Mouse (Mus musculus) spleen, adult 18-20 months (tissue): ENCODE data around the gene Col25a1.

ENCODE experiments used
- DNase-seq, 2 experiments: peaks; one replicate each; pipeline ENCODE4 v3.0.0; 2022; ENCODE audit warnings: mixed read lengths in 2 of 2

Gene Col25a1

DNA sequence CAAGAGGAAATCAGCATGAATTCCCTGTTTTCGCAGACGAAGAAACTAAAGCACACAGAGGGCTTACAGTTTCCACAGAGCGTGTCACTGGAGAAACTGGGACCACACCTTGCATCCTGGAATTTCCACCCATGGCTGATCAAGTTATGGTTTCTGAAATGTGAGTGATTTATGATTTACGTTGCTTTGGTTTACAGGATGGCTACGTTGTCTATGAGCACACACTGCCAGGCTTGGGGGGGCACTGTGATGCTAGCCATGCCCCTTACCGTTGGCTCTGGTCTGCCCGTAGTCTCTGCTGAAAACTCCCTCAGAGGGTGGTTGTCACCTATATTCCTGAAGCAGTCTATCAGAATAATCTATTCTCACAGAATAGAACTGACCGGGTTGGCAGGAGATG lies at the start of gene Col25a1:
Gene Col25a1, plus strand, starts transcription at position 301 of the 400 bp plus-strand sequence.
- no peak for DNase-seq

DNA sequence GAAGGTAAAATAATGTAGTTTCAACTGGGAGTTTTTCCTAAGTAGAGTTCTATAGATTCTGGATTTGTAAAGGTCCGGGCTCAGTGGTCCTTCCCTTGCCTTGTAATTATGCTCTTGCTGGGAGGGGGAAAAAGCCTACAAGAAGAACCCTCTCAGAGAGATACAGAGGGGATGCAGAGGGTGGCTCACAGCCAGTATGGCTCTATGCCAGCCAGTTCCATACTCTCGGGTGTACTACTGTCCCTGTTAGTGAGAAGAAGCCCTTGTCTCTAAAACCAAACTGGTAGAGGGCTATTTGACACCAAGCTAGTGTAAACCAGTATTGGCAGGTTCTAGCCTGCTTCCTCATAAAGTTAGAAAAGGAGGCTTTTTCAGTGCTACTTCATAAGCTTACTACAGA lies 48.0 kb upstream of the Col25a1 start:
- no peak for DNase-seq

DNA sequence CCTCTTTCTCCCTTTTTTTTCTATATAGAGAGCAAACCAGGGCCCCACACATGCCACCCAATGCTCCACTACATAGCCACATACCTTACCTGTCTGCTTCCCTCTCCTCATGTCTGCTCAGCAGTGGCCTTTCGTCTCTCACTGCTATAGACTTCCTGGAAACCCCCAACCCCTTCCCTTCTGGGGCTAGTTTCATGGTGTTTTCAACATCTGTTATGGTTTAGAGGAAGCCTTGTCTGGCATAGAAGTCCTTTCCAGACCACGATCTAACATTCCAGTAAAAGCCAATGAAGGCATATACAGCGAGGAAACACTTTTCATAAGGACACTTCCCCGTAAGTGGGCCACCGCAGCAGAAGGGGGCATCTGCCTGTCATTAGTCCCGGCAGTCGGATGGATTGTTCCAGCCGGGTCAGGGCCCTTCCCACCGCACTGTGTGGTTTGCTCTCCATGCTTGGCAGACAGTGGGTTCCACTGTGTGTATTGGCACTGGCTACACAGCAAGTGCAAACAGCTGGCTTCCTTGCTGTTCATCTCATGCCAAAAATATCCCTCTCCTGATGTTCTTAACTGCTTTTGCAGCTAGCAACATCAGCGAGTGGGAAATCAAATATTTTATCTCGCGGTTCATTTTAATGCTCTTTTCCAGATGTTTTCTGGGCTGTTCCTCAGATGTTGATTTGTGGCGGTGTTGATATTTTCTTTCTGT lies 44.8 kb upstream of the Col25a1 start:
- no peak for DNase-seq

DNA sequence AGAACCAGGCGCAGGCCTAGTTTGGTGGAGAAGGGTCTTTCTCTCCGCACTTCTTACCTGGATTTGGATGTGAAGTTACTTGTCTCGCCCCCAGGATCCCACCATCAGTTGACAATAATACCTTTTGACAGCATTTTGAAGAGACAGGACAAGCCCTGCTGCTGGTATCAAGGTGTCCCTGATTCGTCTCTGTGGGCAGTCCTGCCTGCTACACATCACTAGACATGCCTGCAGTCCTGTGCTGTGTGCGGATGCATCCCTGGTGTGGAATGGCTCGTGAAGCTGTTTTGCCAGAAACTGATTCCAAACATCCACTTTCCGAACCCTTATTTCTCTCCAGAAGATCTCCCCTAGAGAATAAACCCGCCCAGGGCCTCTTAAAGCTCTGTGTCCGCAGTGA lies 43.8 kb upstream of the Col25a1 start:
- DNase-seq = no peak

DNA sequence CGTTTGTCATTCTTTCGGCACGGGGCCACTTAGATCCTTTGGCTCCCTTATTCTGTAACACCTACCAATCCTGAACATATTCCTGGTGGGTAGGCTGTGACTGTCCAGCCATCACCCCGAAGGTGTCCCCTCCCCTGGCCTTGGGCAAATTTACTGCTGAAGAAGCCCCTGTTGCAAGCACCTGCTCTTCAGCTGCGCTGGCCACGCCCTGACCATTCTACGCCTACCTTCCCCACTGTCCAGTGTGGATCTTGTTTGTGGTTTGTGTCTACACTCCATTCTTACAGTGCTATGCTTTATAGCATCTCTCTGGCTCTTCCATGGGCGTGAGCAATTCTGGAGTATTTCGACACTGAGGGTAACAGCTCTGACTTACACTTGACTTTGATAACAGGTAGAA lies 42.6 kb upstream of the Col25a1 start:
- no peak for DNase-seq

- no peak for DNase-seq
Observed at GRCm38 (mm10) chr3:130090460-130090859, 40.8 kb upstream of the Col25a1 start.

DNA sequence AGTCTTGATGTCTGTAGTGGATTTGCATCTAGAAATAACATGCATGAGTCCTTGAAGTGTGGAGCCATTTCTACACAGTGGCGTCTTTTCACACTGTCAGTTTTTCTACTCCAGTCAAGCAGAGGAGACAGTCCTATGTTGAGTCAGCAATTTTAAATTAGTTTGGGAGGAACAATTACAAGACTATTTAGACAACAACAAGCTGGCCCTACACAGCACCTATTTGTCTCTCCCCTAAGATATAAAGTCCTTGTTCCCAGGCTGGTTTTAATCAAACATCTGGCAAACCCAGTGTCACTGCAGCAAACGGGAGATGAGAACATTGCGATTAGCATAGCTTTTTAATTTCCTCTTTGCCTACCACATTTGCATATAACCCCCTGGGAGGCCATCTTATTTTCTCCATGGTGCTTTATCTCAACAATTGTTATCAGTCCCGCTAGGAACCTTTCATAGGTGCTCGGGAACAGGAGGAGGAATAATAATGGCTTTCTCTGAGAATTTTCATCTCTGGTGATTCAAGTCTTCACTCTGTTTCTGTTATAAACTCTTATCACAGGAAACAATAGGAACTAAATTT lies 37.1 kb upstream of the Col25a1 start:
- no peak for DNase-seq

DNA sequence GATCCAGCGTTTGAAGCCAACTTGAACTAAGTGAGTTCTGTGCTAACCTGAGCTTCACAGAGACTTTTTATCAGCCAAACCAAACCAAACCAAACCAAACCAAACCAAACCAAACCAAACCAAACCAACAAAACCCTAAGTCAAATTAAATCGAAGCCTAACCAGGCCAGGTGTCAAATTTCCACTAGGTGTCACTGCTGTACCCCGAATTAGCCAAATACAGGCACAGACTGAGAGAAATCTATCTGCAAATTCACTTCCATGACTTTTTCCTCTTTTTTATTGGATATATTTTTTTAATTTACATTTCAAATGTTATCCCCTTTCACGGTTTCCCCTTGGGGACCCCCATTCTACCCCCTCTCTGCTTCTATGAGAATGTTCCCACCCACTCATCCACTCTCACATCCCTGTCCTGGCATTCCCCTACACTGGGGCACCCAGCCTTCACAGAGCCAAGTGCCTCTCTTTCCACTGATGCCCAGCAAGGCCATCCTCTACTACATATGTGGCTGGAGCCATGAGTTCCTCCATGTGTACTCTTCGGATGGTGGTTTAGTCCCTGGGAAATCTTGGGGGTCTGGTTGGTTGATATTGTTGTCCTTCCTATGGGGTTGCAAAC lies 36.0 kb upstream of the Col25a1 start:
- peak in 1 of 2 experiments; percentile 3 for DNase-seq

GRCm38 (mm10) chr3:130103486-130103885 lies 27.8 kb upstream of the Col25a1 start:
- DNase-seq = peak in 1 of 2 experiments; percentile 13

- no peak for DNase-seq
Observed at GRCm38 (mm10) chr3:130104471-130104870, 26.8 kb upstream of the Col25a1 start.

DNA sequence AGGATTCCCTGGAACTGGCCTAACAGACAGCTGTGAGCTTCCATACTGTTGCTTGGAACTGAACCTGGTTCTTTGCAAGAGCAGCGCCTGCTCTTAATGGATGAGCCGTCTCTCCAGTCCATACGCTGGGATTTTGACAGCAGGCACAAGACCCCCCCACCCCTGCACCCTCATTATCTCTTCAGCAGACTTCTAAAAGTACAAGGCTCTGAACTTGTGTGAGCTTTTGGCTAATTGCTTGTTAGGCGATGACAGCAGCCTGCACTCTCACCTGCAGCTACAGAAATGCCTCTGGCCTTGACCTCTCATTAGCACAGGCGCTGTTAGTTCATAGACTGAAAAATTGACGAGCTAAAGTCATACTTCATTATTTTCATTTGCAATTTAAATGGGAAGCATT lies 14.4 kb upstream of the Col25a1 start:
- no peak for DNase-seq

DNA sequence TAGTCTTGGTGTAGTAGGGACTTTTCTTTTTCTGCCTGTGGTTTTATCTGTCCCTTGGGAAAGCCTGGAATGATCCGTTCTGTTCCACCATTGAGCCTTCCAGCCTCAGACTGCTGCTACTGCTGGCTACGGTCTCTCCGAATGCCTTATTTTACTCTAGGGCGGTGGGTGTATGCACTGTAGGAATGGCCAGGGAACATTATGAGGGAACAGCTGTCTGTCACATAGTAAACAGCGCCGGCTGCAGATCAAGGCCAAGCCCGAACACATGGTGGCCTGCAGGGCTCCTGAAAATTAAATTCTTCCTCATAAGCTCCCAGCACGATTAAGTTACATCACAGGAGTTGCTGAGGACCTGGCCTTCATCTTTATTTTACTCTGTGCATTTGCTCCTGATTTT lies 3.5 kb upstream of the Col25a1 start:
- no peak for DNase-seq

- DNase-seq = no peak
Observed at GRCm38 (mm10) chr3:130128564-130128963, 2.7 kb upstream of the Col25a1 start.

- no peak for DNase-seq
Observed at GRCm38 (mm10) chr3:130129635-130130206, 1.6 kb upstream of the Col25a1 start.

GRCm38 (mm10) chr3:130137204-130137603 lies 5.9 kb downstream of the Col25a1 start:
- DNase-seq = no peak

GRCm38 (mm10) chr3:130137640-130138039 lies 6.3 kb downstream of the Col25a1 start:
- DNase-seq = no peak

DNA sequence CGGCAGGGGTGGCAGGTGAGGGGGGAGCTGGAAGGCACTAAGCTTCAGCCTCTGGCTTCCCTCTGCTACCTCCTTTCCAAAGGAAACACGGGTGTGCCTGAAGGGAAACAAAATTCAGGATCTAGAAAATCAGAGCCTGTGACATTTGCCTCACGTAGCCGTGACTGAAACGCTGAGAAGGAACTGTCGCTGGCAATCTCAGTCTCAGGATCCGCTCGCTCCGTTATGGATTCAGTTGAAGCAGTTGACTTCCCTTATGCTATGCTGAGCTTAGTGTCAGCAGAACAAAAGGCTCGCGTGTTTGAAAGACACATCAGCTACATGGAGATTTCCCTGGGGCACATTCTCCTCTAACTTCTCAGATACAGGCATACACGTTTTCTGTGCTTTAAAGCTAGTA lies 14.6 kb downstream of the Col25a1 start:
- no peak for DNase-seq

DNA sequence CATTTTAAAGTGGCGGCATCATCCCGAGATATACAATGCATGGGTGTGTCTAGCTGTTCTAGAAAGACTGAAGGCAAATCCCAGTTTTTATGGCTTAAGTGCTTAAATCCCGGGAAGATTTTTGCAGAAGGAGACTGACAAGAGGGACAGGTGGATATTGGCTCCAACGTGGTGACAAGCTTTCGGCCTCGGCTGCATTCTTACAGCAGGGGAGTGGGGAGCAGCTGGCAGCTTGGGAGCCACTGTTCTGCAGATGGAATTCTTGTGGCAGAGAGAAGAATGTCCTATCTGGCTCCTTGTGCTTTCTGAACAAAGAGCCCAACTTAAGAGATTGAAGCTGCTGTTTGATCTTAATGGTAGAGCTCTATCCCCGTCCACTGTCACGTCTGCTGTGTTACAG lies 16.5 kb downstream of the Col25a1 start:
- DNase-seq = no peak

- DNase-seq = no peak
Observed at GRCm38 (mm10) chr3:130149180-130149579, 17.9 kb downstream of the Col25a1 start.

DNA sequence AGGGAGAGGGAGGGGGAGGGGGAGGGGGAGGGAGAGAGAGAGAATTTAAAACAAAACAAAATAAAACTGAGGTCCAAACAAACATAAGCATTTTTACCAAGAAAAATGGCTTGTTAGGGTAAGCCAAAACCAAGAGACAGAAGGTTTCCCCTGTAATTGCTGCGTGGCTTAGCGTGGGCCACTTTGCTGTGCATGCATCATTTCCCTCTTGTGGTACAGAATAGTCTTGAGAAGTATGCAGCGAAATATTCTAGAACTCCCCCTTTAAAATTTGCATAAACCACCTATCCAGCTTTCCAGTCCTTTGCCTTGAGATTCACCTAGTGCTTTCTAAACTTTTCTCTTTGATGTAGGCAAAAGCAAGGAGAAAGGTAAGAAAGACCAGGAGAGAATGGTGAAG lies 21.8 kb downstream of the Col25a1 start:
- no peak for DNase-seq

- no peak for DNase-seq
Observed at GRCm38 (mm10) chr3:130157551-130157950, 26.2 kb downstream of the Col25a1 start.

DNA sequence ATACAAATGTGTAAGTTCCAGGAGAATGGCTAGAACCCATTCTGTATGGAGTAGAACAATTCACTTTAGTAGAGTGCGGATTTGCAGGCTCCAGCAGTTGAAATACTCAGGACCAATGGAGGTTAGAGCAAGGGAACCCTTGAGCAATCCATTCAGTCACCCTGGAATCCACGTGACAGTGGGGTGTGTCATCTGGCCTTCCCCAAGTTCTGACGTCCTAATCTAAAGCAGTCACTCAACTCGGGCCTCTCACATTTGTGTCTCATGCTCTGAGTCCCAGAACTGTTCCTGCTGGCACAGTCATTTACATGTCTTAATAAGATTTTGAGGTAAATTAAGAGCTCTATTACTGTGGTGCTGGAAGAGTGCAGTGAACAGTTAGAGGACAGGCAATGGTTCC lies 28.6 kb downstream of the Col25a1 start:
- no peak for DNase-seq

GRCm38 (mm10) chr3:130160902-130161301 lies 29.6 kb downstream of the Col25a1 start:
- DNase-seq = no peak

- DNase-seq = no peak
Observed at GRCm38 (mm10) chr3:130161323-130161917, 30.1 kb downstream of the Col25a1 start.
